Mouse (Mus musculus): ENCODE results near the gene Mbd5.
A peak's percentile ranks its signal among the peaks of the same experiment; 100 is the strongest.

The Mbd5 gene

GRCm38 (mm10) chr2:49344287-49344686, 395.0 kb downstream of the Mbd5 start:
- no peak for DNase-seq (ENCODE audit: low spot score in 2 of 2)

- no peak for DNase-seq (ENCODE audit: low spot score in 2 of 2)
These were observed 396.5 kb downstream of the Mbd5 start for GRCm38 (mm10) chr2:49345786-49346185.

- no peak for DNase-seq (ENCODE audit: low spot score in 2 of 2)
These were observed 400.5 kb downstream of the Mbd5 start for GRCm38 (mm10) chr2:49349813-49350212.

GRCm38 (mm10) chr2:49350852-49351251, 401.5 kb downstream of the Mbd5 start:
- no peak for DNase-seq (ENCODE audit: low spot score in 2 of 2)

GRCm38 (mm10) chr2:49354066-49354465, 404.8 kb downstream of the Mbd5 start:
- DNase-seq (ENCODE audit: low spot score in 2 of 2), result no peak

GRCm38 (mm10) chr2:49355867-49356266, 406.6 kb downstream of the Mbd5 start:
- DNase-seq (ENCODE audit: low spot score in 2 of 2), result no peak

GRCm38 (mm10) chr2:49358128-49358814, 409.0 kb downstream of the Mbd5 start:
- DNase-seq (ENCODE audit: low spot score in 2 of 2), result peak; percentile 8 to 41

- DNase-seq (ENCODE audit: low spot score in 2 of 2), result peak in 1 of 2 experiments; percentile 44
These were observed 409.7 kb downstream of the Mbd5 start for GRCm38 (mm10) chr2:49358839-49359520.

GRCm38 (mm10) chr2:49359706-49360105, 410.4 kb downstream of the Mbd5 start:
- no peak for DNase-seq (ENCODE audit: low spot score in 2 of 2)

- no peak for DNase-seq (ENCODE audit: low spot score in 2 of 2)
These were observed 415.2 kb downstream of the Mbd5 start for GRCm38 (mm10) chr2:49364546-49364945.

GRCm38 (mm10) chr2:49366878-49367545, 417.7 kb downstream of the Mbd5 start:
- no peak for DNase-seq (ENCODE audit: low spot score in 2 of 2)

- DNase-seq (ENCODE audit: low spot score in 2 of 2), result no peak
These were observed 418.2 kb downstream of the Mbd5 start for GRCm38 (mm10) chr2:49367546-49367917.

GRCm38 (mm10) chr2:49371632-49372031, 422.3 kb downstream of the Mbd5 start:
- DNase-seq (ENCODE audit: low spot score in 2 of 2), result no peak

- no peak for DNase-seq (ENCODE audit: low spot score in 2 of 2)
These were observed 423.3 kb downstream of the Mbd5 start for GRCm38 (mm10) chr2:49372586-49372985.

Data from left cerebral cortex, adult 9 months (tissue).